In the genomic region with DNA sequence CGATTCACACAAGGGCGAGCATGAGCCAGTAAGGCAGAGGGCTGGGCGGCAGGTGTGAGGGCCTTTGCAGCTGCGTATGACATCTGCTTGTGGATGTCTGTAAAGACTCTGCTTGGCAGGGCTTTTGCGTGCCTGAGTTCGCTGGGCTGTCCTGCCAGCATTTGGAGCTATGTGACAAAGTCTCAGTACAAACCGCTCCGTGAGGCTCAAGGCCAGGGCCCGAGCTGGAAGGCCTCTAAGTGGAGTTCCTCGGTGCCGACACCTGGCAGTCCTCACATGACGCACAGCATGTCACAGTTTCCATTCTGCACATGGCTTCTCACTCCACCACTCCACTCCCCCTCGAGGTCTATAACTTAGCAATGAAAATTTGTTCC, we compare ENCODE assay signal across 8 mouse cellular contexts.
A peak's percentile ranks its signal among the peaks of the same experiment; 100 is the strongest.
DNase-seq lines count a peak whose midpoint lies in the region; ATAC-seq and TF ChIP-seq lines count a peak whose summit lies in the region.

No protein-coding gene starts in this region.

- peak; percentile 51 for DNase-seq in lung, embryonic 14.5 days
- no peak for DNase-seq in lung, adult 2 months
- peak; percentile 49 to 52 for DNase-seq in heart, postnatal 10 days
- peak; percentile 43 to 79 for DNase-seq in lung, postnatal 4 days
- DNase-seq in c-Kit-positive CD71-positive TER-119-positive erythroid progenitor cells, embryonic 14.5 days (ENCODE audit: low spot score): no peak
- DNase-seq in urinary bladder, postnatal 36 days (ENCODE audit: low spot score in 2 of 2): no peak

- no peak overlapping the region for H3K4me3 ChIP-seq in lung, embryonic 14.5 days (ENCODE audit: low read depth, low read length)
- no peak overlapping the region for H3K4me3 ChIP-seq in lung, adult 2 months (replicated peaks; ENCODE audit: extremely low read depth, low read depth, low read length)
- H3K4me3 ChIP-seq in forebrain, embryonic 13.5 days: no peak overlapping the region

- no peaks in the 10 kb centered on the region for H3K27me3 ChIP-seq in lung, embryonic 14.5 days (ENCODE audit: insufficient read depth, low read length)
- no peaks in the 10 kb centered on the region for H3K27me3 ChIP-seq in forebrain, embryonic 13.5 days

- no peak overlapping the region for H3K4me2 ChIP-seq in lung, embryonic 14.5 days
- no peak overlapping the region for H3K4me2 ChIP-seq in forebrain, embryonic 13.5 days

- no peak for TF ChIP-seq CTCF in lung, embryonic 14.5 days (IDR thresholded peaks at IDR 0.05; ENCODE audit: low read depth)
- TF ChIP-seq CTCF in lung, adult 2 months (IDR thresholded peaks at IDR 0.05; ENCODE audit: insufficient read depth, low read length): no peak

- H3K27ac ChIP-seq in lung, embryonic 14.5 days (ENCODE audit: low read depth): peak overlapping the region; percentile 12; the same call in 1 of the 2 replicates
- 0 out of 2 replicates have a peak overlapping the region, but pooled peaks have one; percentile 10 for H3K27ac ChIP-seq in forebrain, embryonic 13.5 days

- 55% methylated on average over 13 of the region's 13 CpGs for WGBS in lung, embryonic 14.5 days
- WGBS in lung, adult 2 months: 65% methylated on average over 13 of the region's 13 CpGs
- 75% methylated on average over 13 of the region's 13 CpGs for WGBS in forebrain, embryonic 13.5 days

- H3K9me3 ChIP-seq in lung, embryonic 14.5 days (ENCODE audit: low read depth, low read length): no peaks in the 10 kb centered on the region
- H3K9me3 ChIP-seq in forebrain, embryonic 13.5 days (replicated peaks): no peaks in the 10 kb centered on the region

- H3K4me1 ChIP-seq in lung, embryonic 14.5 days (ENCODE audit: insufficient read depth): 0 out of 2 replicates have a peak, but pooled peaks cover 4% of the 10 kb centered on the region
- H3K4me1 ChIP-seq in lung, adult 2 months (ENCODE audit: control insufficient read depth, insufficient read depth, low read length): peaks cover 4% of the 10 kb centered on the region; the same call in 1 of the 2 replicates
- peaks cover 35% of the 10 kb centered on the region for H3K4me1 ChIP-seq in forebrain, embryonic 13.5 days

- peak; percentile 60; the same call in 1 of the 2 replicates for ATAC-seq in lung, embryonic 14.5 days (ENCODE audit: insufficient read depth)
- no peak for ATAC-seq in forebrain, embryonic 13.5 days
- ATAC-seq in erythroid progenitor cell, adult 5-6 weeks (replicated peaks; ENCODE audit: low FRiP score, poor library complexity, severe bottlenecking): no peak

- intact Hi-C loops in heart, postnatal 10 days (cut with DNase I): loop anchor here (10.0 kb wide), 1 partner anchor 534 kb away; a partner anchor contains a TSS

- no peak overlapping the region for H3K9ac ChIP-seq in lung, embryonic 14.5 days
- no peak overlapping the region for H3K9ac ChIP-seq in forebrain, embryonic 13.5 days

- peaks cover 37% of the 10 kb centered on the region; the same call in 1 of the 2 replicates for H3K36me3 ChIP-seq in lung, embryonic 14.5 days (ENCODE audit: insufficient read depth)
- peaks cover 42% of the 10 kb centered on the region for H3K36me3 ChIP-seq in forebrain, embryonic 13.5 days (ENCODE audit: poor library complexity, severe bottlenecking)

- no peak for TF ChIP-seq POLR2A in lung, adult 2 months (IDR thresholded peaks at IDR 0.05; ENCODE audit: borderline replicate concordance, extremely low read depth, low read depth, low read length)

Comparison
In these comparisons a context has a peak if more than half of its experiments do, and no peak if none do; other contexts are left out.
1. DNase-seq: peak in lung, embryonic 14.5 days (single experiment), heart, postnatal 10 days (2 of 2) and lung, postnatal 4 days (2 of 2); none in lung, adult 2 months (single experiment), c-Kit-positive CD71-positive TER-119-positive erythroid progenitor cells, embryonic 14.5 days (single experiment) and urinary bladder, postnatal 36 days (0 of 2).